Mouse (Mus musculus) lung, postnatal 0 days (tissue): ENCODE results near the gene Eva1c.

Experiments
- CTCF ChIP-seq: IDR thresholded peaks from 2 replicates; pipeline ENCODE4 v1.5.1; 2016; ENCODE audit warnings: antibody characterized with exemption, mild to moderate bottlenecking
- EP300 ChIP-seq: IDR thresholded peaks from 2 replicates; pipeline ENCODE4 v1.6.1; 2016; ENCODE audit warnings: antibody characterized with exemption, mild to moderate bottlenecking, control low read depth

GRCm38 (mm10) chr16:90916040-90916481 lies 89.5 kb downstream of the Eva1c start:
- peak; percentile 41; the same call in 1 of the 2 replicates for TF ChIP-seq EP300
- no peak for TF ChIP-seq CTCF
